16 mouse cellular contexts compared by ENCODE assay signal in genomic region chr4:55292701-55293100, GRCm38 (mm10). TPM values are rescaled to one million over a fixed set of nuclear protein-coding genes. Genes with fewer than 3 reads are reported as not detected.
DNase-seq lines count a peak whose midpoint lies in the region; ATAC-seq and TF ChIP-seq lines count a peak whose summit lies in the region.
"Had no signal": no experiment of that assay in that cellular context is flagged by ENCODE, and none has a peak within 500 bp of the region (broad histone marks: within the 10 kb centered on the region; RNA-seq: fewer than 3 reads in every experiment).

No protein-coding gene starts in this region.

- H3K27ac ChIP-seq in hindbrain, embryonic 13.5 days, result 0 out of 2 replicates have a peak overlapping the region, but pooled peaks have one; percentile 15
- no peak overlapping the region for H3K27ac ChIP-seq in hindbrain, embryonic 11.5 days (ENCODE audit: low read depth, low read length)
- no peak overlapping the region for H3K27ac ChIP-seq in forebrain, postnatal 0 days (ENCODE audit: low read depth, low read length)
- H3K27ac ChIP-seq in midbrain, embryonic 16.5 days (ENCODE audit: low read length), result peak overlapping the region; percentile 62; the same call in 1 of the 2 replicates
- H3K27ac ChIP-seq: embryonic facial prominence, embryonic 12.5 days; limb, embryonic 15.5 days had no signal

- peaks cover 20% of the 10 kb centered on the region for H3K4me1 ChIP-seq in hindbrain, embryonic 13.5 days (replicated peaks)
- 0 out of 2 replicates have a peak, but pooled peaks cover 4% of the 10 kb centered on the region for H3K4me1 ChIP-seq in hindbrain, embryonic 11.5 days (replicated peaks; ENCODE audit: control insufficient read depth, insufficient read depth, low read length)
- 0 out of 2 replicates have a peak, but pooled peaks cover 6% of the 10 kb centered on the region for H3K4me1 ChIP-seq in forebrain, postnatal 0 days (ENCODE audit: insufficient read depth)
- peaks cover 22% of the 10 kb centered on the region for H3K4me1 ChIP-seq in midbrain, embryonic 16.5 days (ENCODE audit: control insufficient read depth, insufficient read depth, low read length)

- 27% methylated on average over 4 of the region's 4 CpGs for WGBS in hindbrain, embryonic 13.5 days
- WGBS in hindbrain, embryonic 11.5 days, result 38% methylated on average over 4 of the region's 4 CpGs
- WGBS in forebrain, postnatal 0 days, result 13% methylated on average over 4 of the region's 4 CpGs
- 18% methylated on average over 4 of the region's 4 CpGs for WGBS in midbrain, embryonic 16.5 days

- no peaks in the 10 kb centered on the region for H3K36me3 ChIP-seq in hindbrain, embryonic 13.5 days
- H3K36me3 ChIP-seq in hindbrain, embryonic 11.5 days (ENCODE audit: control insufficient read depth, insufficient read depth, low read length), result no peaks in the 10 kb centered on the region
- H3K36me3 ChIP-seq in forebrain, postnatal 0 days (ENCODE audit: insufficient read depth), result no peaks in the 10 kb centered on the region
- H3K36me3 ChIP-seq in midbrain, embryonic 16.5 days (ENCODE audit: control insufficient read depth, insufficient read depth, low read length), result no peaks in the 10 kb centered on the region
- H3K36me3 ChIP-seq: embryonic facial prominence, embryonic 12.5 days; limb, embryonic 15.5 days; midbrain, embryonic 12.5 days had no signal

- H3K9ac ChIP-seq in hindbrain, embryonic 13.5 days, result peak overlapping the region; percentile 35; the same call in 1 of the 2 replicates
- H3K9ac ChIP-seq in hindbrain, embryonic 11.5 days (ENCODE audit: low read depth, low read length), result no peak overlapping the region
- no peak overlapping the region for H3K9ac ChIP-seq in forebrain, postnatal 0 days
- no peak overlapping the region for H3K9ac ChIP-seq in midbrain, embryonic 16.5 days (ENCODE audit: low read depth, low read length)
- H3K9ac ChIP-seq: embryonic facial prominence, embryonic 12.5 days; limb, embryonic 15.5 days; midbrain, embryonic 12.5 days had no signal

- ATAC-seq in hindbrain, embryonic 13.5 days (ENCODE audit: low FRiP score), result no peak
- no peak for ATAC-seq in hindbrain, embryonic 11.5 days (ENCODE audit: low FRiP score)
- ATAC-seq in forebrain, postnatal 0 days, result no peak
- ATAC-seq in midbrain, embryonic 16.5 days, result no peak
- ATAC-seq: CD4-positive, CD25-positive, alpha-beta regulatory T cell, adult 4 months; intestine, embryonic 16.5 days; lung, postnatal 0 days had no signal

- no peak for DNase-seq in hindbrain, embryonic 11.5 days (ENCODE audit: low spot score)
- peak; percentile 26 for DNase-seq in ZHBTc4 (ENCODE audit: low read depth, low spot score)
- DNase-seq in forebrain, postnatal 0 days, result peak; percentile 13
- DNase-seq in urinary bladder, postnatal 10 days (ENCODE audit: low spot score), result no peak
- DNase-seq in lung, postnatal 14 days, result no peak
- DNase-seq: adrenal gland, adult 2 months; cerebellum, adult 9-11 months; gastrocnemius, postnatal 10 days had no signal

- H3K4me3 ChIP-seq in hindbrain, embryonic 13.5 days, result no peak overlapping the region
- no peak overlapping the region for H3K4me3 ChIP-seq in hindbrain, embryonic 11.5 days (ENCODE audit: low read depth, low read length)
- H3K4me3 ChIP-seq in forebrain, postnatal 0 days (ENCODE audit: low read depth, low read length), result no peak overlapping the region
- no peak overlapping the region for H3K4me3 ChIP-seq in midbrain, embryonic 16.5 days (ENCODE audit: low read depth, low read length)
- H3K4me3 ChIP-seq: embryonic facial prominence, embryonic 12.5 days; limb, embryonic 15.5 days; midbrain, embryonic 12.5 days had no signal

- no peak overlapping the region for H3K4me2 ChIP-seq in hindbrain, embryonic 13.5 days
- H3K4me2 ChIP-seq in hindbrain, embryonic 11.5 days (replicated peaks; ENCODE audit: low read depth, low read length), result no peak overlapping the region
- no peak overlapping the region for H3K4me2 ChIP-seq in forebrain, postnatal 0 days (ENCODE audit: low read depth)
- H3K4me2 ChIP-seq in midbrain, embryonic 16.5 days (ENCODE audit: low read length), result no peak overlapping the region; the same call in 1 of the 2 replicates
- H3K4me2 ChIP-seq: embryonic facial prominence, embryonic 12.5 days; limb, embryonic 15.5 days; midbrain, embryonic 12.5 days had no signal

- peaks cover 9% of the 10 kb centered on the region for H3K27me3 ChIP-seq in hindbrain, embryonic 13.5 days
- no peaks in the 10 kb centered on the region for H3K27me3 ChIP-seq in hindbrain, embryonic 11.5 days (ENCODE audit: control insufficient read depth, insufficient read depth, low read length)
- no peaks in the 10 kb centered on the region for H3K27me3 ChIP-seq in forebrain, postnatal 0 days (ENCODE audit: insufficient read depth, low read length)
- no peaks in the 10 kb centered on the region for H3K27me3 ChIP-seq in midbrain, embryonic 16.5 days (ENCODE audit: control insufficient read depth, insufficient read depth, low read depth, low read length)
- H3K27me3 ChIP-seq: embryonic facial prominence, embryonic 12.5 days; limb, embryonic 15.5 days; midbrain, embryonic 12.5 days had no signal

- no peak for TF ChIP-seq CTCF in forebrain, postnatal 0 days (IDR thresholded peaks at IDR 0.05; ENCODE audit: low read depth)

- H3K9me3 ChIP-seq in hindbrain, embryonic 13.5 days, result no peaks in the 10 kb centered on the region
- H3K9me3 ChIP-seq in hindbrain, embryonic 11.5 days (ENCODE audit: control insufficient read depth, low read length), result no peaks in the 10 kb centered on the region
- H3K9me3 ChIP-seq in forebrain, postnatal 0 days (ENCODE audit: low read length), result no peaks in the 10 kb centered on the region
- H3K9me3 ChIP-seq in midbrain, embryonic 16.5 days (replicated peaks; ENCODE audit: control insufficient read depth, low read length, poor library complexity, severe bottlenecking), result no peaks in the 10 kb centered on the region
- H3K9me3 ChIP-seq: embryonic facial prominence, embryonic 12.5 days; limb, embryonic 15.5 days; midbrain, embryonic 12.5 days had no signal

RNA-seq across cellular contexts. Expression of gene Rad23b, which starts 57.1 kb away (rescaled TPM):
- polyA plus RNA-seq in hindbrain, embryonic 13.5 days (2015; fragmentation: Nextera tagmentation; extraction: Ambion mirVana), result 86.2 and 92.6 TPM in 2 replicates
- 97.1 and 105 TPM in 2 replicates for polyA plus RNA-seq in hindbrain, embryonic 11.5 days (2014; fragmentation: Nextera tagmentation; extraction: Ambion mirVana)
- 202 and 222 TPM in 2 replicates for total RNA-seq in forebrain, postnatal 0 days (2014; rRNA removed)
- polyA plus RNA-seq in forebrain, postnatal 0 days (2015; fragmentation: Nextera tagmentation; extraction: Ambion mirVana), result 94.0 and 95.9 TPM in 2 replicates
- 84.4 and 86.0 TPM in 2 replicates for polyA plus RNA-seq in midbrain, embryonic 16.5 days (2015; fragmentation: Nextera tagmentation; extraction: Ambion mirVana)

Comparison
In these comparisons a context has a peak if more than half of its experiments do, and no peak if none do; other contexts are left out.
1. H3K27ac ChIP-seq: peak in hindbrain, embryonic 13.5 days (single experiment) and midbrain, embryonic 16.5 days (single experiment); none in hindbrain, embryonic 11.5 days (single experiment) and forebrain, postnatal 0 days (single experiment).
2. DNase-seq: peak in ZHBTc4 (single experiment) and forebrain, postnatal 0 days (single experiment); none in hindbrain, embryonic 11.5 days (single experiment), urinary bladder, postnatal 10 days (single experiment) and lung, postnatal 14 days (single experiment).